ENCODE assay signal across 8 mouse cellular contexts in the genomic region with DNA sequence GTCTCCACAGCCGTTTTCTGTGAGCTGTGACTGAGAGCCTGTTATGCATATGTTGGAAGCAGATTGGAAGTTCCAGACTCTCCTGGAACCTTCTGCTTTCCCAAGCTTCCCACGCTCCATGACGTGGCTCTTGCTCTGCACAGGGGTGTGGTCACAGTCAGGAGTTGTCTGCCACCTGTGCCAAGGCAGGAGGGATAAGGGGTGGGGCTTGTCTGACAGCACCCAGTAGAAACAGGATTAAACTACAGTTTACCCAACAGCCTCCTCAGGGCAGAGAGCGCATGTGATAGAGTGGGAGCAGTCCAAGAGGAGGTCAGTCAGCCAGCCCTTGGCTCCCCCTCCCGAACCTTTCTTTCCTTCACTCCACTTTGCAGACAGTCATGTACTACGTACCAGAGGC. TPM values are rescaled to one million over a fixed set of nuclear protein-coding genes. Genes with fewer than 3 reads are reported as not detected.
DNase-seq lines count a peak whose midpoint lies in the region; ATAC-seq lines count a peak whose summit lies in the region.
"Had no signal": no experiment of that assay in that cellular context is flagged by ENCODE, and none has a peak within 500 bp of the region (broad histone marks: within the 10 kb centered on the region; RNA-seq: fewer than 3 reads in every experiment).

No protein-coding gene starts in this region.

- peak overlapping the region; percentile 88 for H3K27ac ChIP-seq in intestine, embryonic 16.5 days (ENCODE audit: low read length)
- H3K27ac ChIP-seq: limb, embryonic 13.5 days had no signal

- 0 out of 2 replicates have a peak overlapping the region, but pooled peaks have one; percentile 11 for H3K4me2 ChIP-seq in intestine, embryonic 16.5 days (ENCODE audit: low read depth, low read length)
- H3K4me2 ChIP-seq: limb, embryonic 13.5 days had no signal

- H3K36me3 ChIP-seq in intestine, embryonic 16.5 days (ENCODE audit: control insufficient read depth, insufficient read depth, low read length): no peaks in the 10 kb centered on the region

- WGBS in intestine, embryonic 16.5 days: 51% methylated on average over 6 of the region's 6 CpGs

- DNase-seq in ovary, adult 18-20 months (ENCODE audit: low spot score): peak; percentile 73
- no peak for DNase-seq in ovary, postnatal 10 days (ENCODE audit: low spot score)
- peak; percentile 59 for DNase-seq in frontal cortex, postnatal 14 days (ENCODE audit: low spot score in 2 of 2)
- peak; percentile 43 to 87 for DNase-seq in left cerebral cortex, adult 8-10 months (ENCODE audit: low spot score in 2 of 2)
- peak; percentile 82 for DNase-seq in skeletal muscle tissue, adult 2 months (ENCODE audit: low read depth, low spot score)
- no peak for DNase-seq in retina, postnatal 1 day

- ATAC-seq in intestine, embryonic 16.5 days: peak; percentile 87

- H3K27me3 ChIP-seq in intestine, embryonic 16.5 days (replicated peaks; ENCODE audit: control insufficient read depth, insufficient read depth, low read length): no peaks in the 10 kb centered on the region
- H3K27me3 ChIP-seq: limb, embryonic 13.5 days had no signal

- no peak overlapping the region for H3K9ac ChIP-seq in intestine, embryonic 16.5 days (ENCODE audit: low read depth, low read length)
- H3K9ac ChIP-seq: limb, embryonic 13.5 days had no signal

- H3K4me1 ChIP-seq in intestine, embryonic 16.5 days (ENCODE audit: control insufficient read depth, insufficient read depth, low read length): peaks cover 57% of the 10 kb centered on the region

- no peak overlapping the region for H3K4me3 ChIP-seq in intestine, embryonic 16.5 days (ENCODE audit: low read length)
- H3K4me3 ChIP-seq: limb, embryonic 13.5 days had no signal

- no peaks in the 10 kb centered on the region for H3K9me3 ChIP-seq in intestine, embryonic 16.5 days (ENCODE audit: control insufficient read depth, low read length)
- H3K9me3 ChIP-seq: limb, embryonic 13.5 days had no signal

RNA-seq across cellular contexts. Expression of a gene that starts 43.1 kb away (rescaled TPM):
- polyA plus RNA-seq in intestine, embryonic 16.5 days (2015; fragmentation: Nextera tagmentation; extraction: Ambion mirVana): 1,232 and 1,258 TPM in 2 replicates
- 10 to 100 TPM; 13.8 to 20.5 (median 16.5) TPM for total RNA-seq in left cerebral cortex, adult 8-10 months (2022)

Comparison
In these comparisons a context has a peak if more than half of its experiments do, and no peak if none do; other contexts are left out.
1. DNase-seq: peak in ovary, adult 18-20 months (single experiment), frontal cortex, postnatal 14 days (2 of 2), left cerebral cortex, adult 8-10 months (2 of 2) and skeletal muscle tissue, adult 2 months (single experiment); none in ovary, postnatal 10 days (single experiment) and retina, postnatal 1 day (single experiment).